17 mouse cellular contexts compared by ENCODE assay signal in genomic region chr1:135917206-135917605, GRCm38 (mm10). TPM values are rescaled to one million over a fixed set of nuclear protein-coding genes. Genes with fewer than 3 reads are reported as not detected.
"Had no signal": no experiment of that assay in that cellular context is flagged by ENCODE, and none has a peak within 500 bp of the region (broad histone marks: within the 10 kb centered on the region; RNA-seq: fewer than 3 reads in every experiment).

No protein-coding gene starts in this region.

- H3K4me1 ChIP-seq: liver, embryonic 12.5 days had no signal

- H3K4me2 ChIP-seq: liver, embryonic 12.5 days; lung, embryonic 14.5 days; neural tube, embryonic 13.5 days had no signal

- H3K9me3 ChIP-seq: liver, embryonic 12.5 days; midbrain, embryonic 10.5 days; neural tube, embryonic 13.5 days had no signal

- H3K27ac ChIP-seq: left cerebral cortex, adult 2 months; liver, embryonic 12.5 days; midbrain, embryonic 10.5 days; neural tube, embryonic 13.5 days had no signal

- H3K9ac ChIP-seq: liver, embryonic 12.5 days; lung, embryonic 14.5 days; neural tube, embryonic 13.5 days had no signal

- H3K4me3 ChIP-seq: left cerebral cortex, adult 2 months; liver, embryonic 12.5 days; midbrain, embryonic 10.5 days; neural tube, embryonic 13.5 days had no signal

- DNase-seq: kidney, postnatal 14 days; lung, embryonic 14.5 days; lung, postnatal 10 days; lung, postnatal 4 days; midbrain, embryonic 14.5 days; retina, postnatal 1 day; thymus, postnatal 36 days had no signal

- H3K36me3 ChIP-seq: liver, embryonic 12.5 days; midbrain, embryonic 10.5 days; neural tube, embryonic 13.5 days had no signal

- ATAC-seq: inflammation-experienced regulatory T-cells, adult 6 months; intestine, postnatal 0 days; liver, embryonic 12.5 days had no signal

RNA-seq across cellular contexts. Expression of gene Pkp1, which starts 1.8 kb away (rescaled TPM):
- total RNA-seq: layer of hippocampus, postnatal 25 days; megakaryocyte, adult 5-6 weeks had no signal
- polyA plus RNA-seq: inflammation-experienced regulatory T-cells, adult 6 months; kidney, embryonic 14.5 days; liver, embryonic 12.5 days; liver, embryonic 16.5 days; midbrain, embryonic 10.5 days had no signal
